Mouse (Mus musculus) stomach, postnatal 0 days (tissue): ENCODE data around the gene Ccdc169.

ENCODE experiments used
- CTCF ChIP-seq: IDR thresholded peaks from 2 replicates; pipeline ENCODE4 v1.5.1; 2016; ENCODE audit warnings: antibody characterized with exemption, low read depth, mild to moderate bottlenecking, moderate library complexity
- EP300 ChIP-seq: optimal IDR thresholded peaks from 2 replicates; pipeline ENCODE3; 2016; ENCODE audit warnings: antibody characterized with exemption

DNA sequence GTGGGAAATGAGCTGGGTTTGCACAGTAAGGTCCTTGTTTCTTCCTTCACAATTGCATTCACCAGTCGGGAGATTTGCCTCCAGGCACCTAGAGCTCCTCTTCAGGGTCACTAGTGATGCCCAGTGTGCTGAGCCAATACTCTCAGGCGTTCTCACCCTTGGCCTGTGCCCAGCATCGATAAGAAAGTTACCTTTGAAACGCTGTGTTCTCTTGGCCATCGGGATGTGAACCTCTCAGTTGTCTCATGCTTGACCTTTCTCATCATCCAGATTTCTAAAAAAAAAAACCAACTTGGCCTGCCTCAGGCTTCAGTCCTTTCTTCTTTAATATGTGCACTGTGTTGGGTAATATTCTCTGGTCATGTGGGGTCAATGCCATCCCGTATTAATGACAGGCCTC, 9.3 kb downstream of the Ccdc169 start:
- TF ChIP-seq CTCF (no peak), EP300 (no peak)
